Mouse (Mus musculus) left cerebral cortex, postnatal 25 days (tissue): Measurements from ENCODE around the gene Cmas. TPM values are rescaled to one million over a fixed set of nuclear protein-coding genes. Genes with fewer than 3 reads are reported as not detected.

Experiments used
- DNase-seq, 2 experiments: peaks; one replicate each; pipeline ENCODE4 v3.0.0; 2022; ENCODE audit warnings: low spot score in 2 of 2, mixed read lengths in 1 of 2
- intact Hi-C: fragments of 180-260 bp; cut with DNase I; formaldehyde crosslinking; loops from one replicate; pipeline ENCODE4 v1.15.1; 2025
- total RNA-seq, 2 experiments: library from RNA; stranded (reverse); gene quantifications; 2 replicates each; pipeline ENCODE4 v1.2.3; 2021

The Cmas gene
- total RNA-seq, 2 experiments from 2014 or later, result 115 to 120 TPM

GRCm38 (mm10) chr6:142814495-142814921 is 58.0 kb downstream of the Cmas start:
- intact Hi-C loops, result loop anchor here (2.0 to 10.0 kb wide), 2 partner anchors 36 to 290 kb away; no protein-coding TSS in a partner anchor
- peak; percentile 91 for DNase-seq

GRCm38 (mm10) chr6:142815513-142815912 is 59.0 kb downstream of the Cmas start:
- intact Hi-C loops, result loop anchor here (2.0 to 10.0 kb wide), 2 partner anchors 37 to 291 kb away; no protein-coding TSS in a partner anchor
- no peak for DNase-seq

- no peak for DNase-seq
- intact Hi-C loops, result loop anchor here (10.0 kb wide), 1 partner anchor 294 kb away; no protein-coding TSS in a partner anchor
Observed at GRCm38 (mm10) chr6:142818306-142818705, 61.8 kb downstream of the Cmas start.

- intact Hi-C loops, result no loop called here
- DNase-seq, result no peak
Observed at GRCm38 (mm10) chr6:142823008-142823787, 66.7 kb downstream of the Cmas start.

Other genes with a start within 250 kb of the Cmas start
- 100 to 1,000 TPM; 832 to 838 TPM for gene Ldhb, start 248.7 kb upstream of the Cmas start, total RNA-seq
- 1 to 10 TPM; 2.0 to 3.0 TPM for gene Kcnj8, start 185.1 kb upstream of the Cmas start, total RNA-seq
- 1 to 10 TPM; 3.6 to 4.4 TPM for gene Abcc9, start 54.4 kb upstream of the Cmas start, total RNA-seq
- gene Sult6b2, start 47.8 kb downstream of the Cmas start, total RNA-seq, result under 1 TPM in 1 of 2 experiments, not detected in 1; 0.21 TPM
- 10 to 100 TPM; 22.2 to 27.1 TPM for gene St8sia1, start 207.8 kb downstream of the Cmas start, total RNA-seq